Mouse (Mus musculus) fat pad, adult 2 months (tissue): ENCODE data around the gene Gm5725.
"Not testable (repeated sequence)": the region's sequence is repeated elsewhere in the genome, so short reads cannot be mapped to it uniquely, and the experiment has no call there.

Source experiments
- DNase-seq: peaks from one replicate; pipeline ENCODE4 v3.0.0-alpha.2; 2011; ENCODE audit warnings: low read depth, low spot score; ENCODE audit errors: extremely low read depth

Gene Gm5725

GRCm38 (mm10) chr7:21844167-21844566, at the start of gene Gm5725:
Gene Gm5725, minus strand, starts transcription at chr7:21844267.
- not testable (repeated sequence) for DNase-seq

GRCm38 (mm10) chr7:21832051-21832450, 12.0 kb downstream of the Gm5725 start, which contains the start of gene Vmn1r135:
Gene Vmn1r135, plus strand, starts transcription at chr7:21832351.
- DNase-seq, result not testable (repeated sequence)

- DNase-seq, result not testable (repeated sequence)
These were observed 47.4 kb downstream of the Gm5725 start, which contains the start of gene Gm4177 for GRCm38 (mm10) chr7:21796628-21797027. Gene Gm4177, minus strand, starts transcription at chr7:21796728.
